Mouse (Mus musculus) intestine, postnatal 0 days (tissue): Measurements from ENCODE around the gene Cd209e. TPM values are rescaled to one million over a fixed set of nuclear protein-coding genes. Genes with fewer than 3 reads are reported as not detected.
"Not testable (repeated sequence)": the region's sequence is repeated elsewhere in the genome, so short reads cannot be mapped to it uniquely, and the experiment has no call there.

Source experiments
- ATAC-seq: fragments of 200-750 bp; cut with Nextera tagmentation; 2 replicates; pipeline ENCODE4 v1.8.0; 2017; ENCODE audit warnings: mild to moderate bottlenecking, moderate TSS enrichment, moderate library complexity
- H3K27ac ChIP-seq: fragments of 300-500 bp; sonication (generic); 2 replicates; pipeline ENCODE4 v1.5.1; 2014; ENCODE audit warnings: mild to moderate bottlenecking, low read depth, low read length, moderate library complexity
- H3K27me3 ChIP-seq: fragments of 300-500 bp; sonication (generic); replicated peaks from 2 replicates; pipeline ENCODE4 v1.6.1; 2014; ENCODE audit warnings: low read length, mixed read lengths; ENCODE audit not compliant: control insufficient read depth, insufficient read depth
- H3K36me3 ChIP-seq: fragments of 300-500 bp; sonication (generic); 2 replicates; pipeline ENCODE4 v1.6.1; 2014; ENCODE audit warnings: mild to moderate bottlenecking, moderate library complexity; ENCODE audit not compliant: control insufficient read depth, insufficient read depth
- H3K4me1 ChIP-seq: fragments of 300-500 bp; sonication (generic); replicated peaks from 2 replicates; pipeline ENCODE4 v1.6.1; 2014; ENCODE audit warnings: antibody characterized with exemption, low read length, mixed read lengths; ENCODE audit not compliant: control insufficient read depth, insufficient read depth
- H3K4me2 ChIP-seq: fragments of 300-500 bp; sonication (generic); replicated peaks from 2 replicates; pipeline ENCODE4 v1.6.1; 2014; ENCODE audit warnings: low read depth, mild to moderate bottlenecking, moderate library complexity
- H3K4me3 ChIP-seq: fragments of 300-500 bp; sonication (generic); 2 replicates; pipeline ENCODE4 v1.5.1; 2014; ENCODE audit warnings: low read depth, low read length
- H3K9ac ChIP-seq: fragments of 300-500 bp; sonication (generic); 2 replicates; pipeline ENCODE4 v1.6.1; 2014; ENCODE audit warnings: mild to moderate bottlenecking, low read depth, low read length
- H3K9me3 ChIP-seq: fragments of 300-500 bp; sonication (generic); 2 replicates; pipeline ENCODE4 v1.6.1; 2016; ENCODE audit warnings: mixed run types; ENCODE audit not compliant: control insufficient read depth
- CTCF ChIP-seq: sonication (generic); IDR thresholded peaks from 2 replicates; pipeline ENCODE4 v1.5.1; 2016; ENCODE audit warnings: low read depth, mild to moderate bottlenecking, control low read depth, antibody characterized with exemption, moderate library complexity
- WGBS: fragments of 180-500 bp; shearing (Covaris S2); extraction: QIAGEN DNeasy Blood & Tissue Kit; methylation state at CpG from one replicate; pipeline ENCODE4 v1.1.7; 2014; 5-methylcytosine and 5-hydroxymethylcytosine counted together
- polyA plus RNA-seq: library from polyadenylated mRNA; unstranded; fragments of >200 nt; fragmentation: Nextera tagmentation; extraction: Ambion mirVana; gene quantifications from 2 replicates; pipeline ENCODE4 v1.2.1, GENCODE M21; 2015

Cd209e gene
- not detected in 2 replicates for polyA plus RNA-seq

DNA sequence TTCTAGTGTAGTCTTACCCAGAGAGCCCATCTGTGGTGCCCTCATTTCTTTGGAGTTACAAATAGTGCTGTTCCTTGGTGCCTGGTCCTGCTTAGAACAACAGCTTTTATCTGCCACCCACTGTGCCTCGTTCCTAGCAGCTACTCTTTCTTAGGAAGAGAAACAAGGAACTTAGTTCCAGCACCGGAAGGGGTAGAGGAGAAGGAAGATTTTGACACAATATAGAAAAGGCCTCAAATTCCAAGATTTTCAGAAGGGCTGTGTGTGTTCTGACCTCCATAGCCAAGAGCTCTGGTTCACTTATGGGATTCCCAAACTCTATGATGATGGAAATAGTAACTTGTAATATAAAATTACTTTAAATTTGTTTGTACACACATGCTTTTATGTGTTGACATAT lies at the start of gene Cd209e:
TSS of gene Cd209e (minus strand) at position 101 of the 400 bp plus-strand sequence.
- H3K27ac ChIP-seq: no peak within 1 kb of the TSS
- H3K9ac ChIP-seq: no peak within 1 kb of the TSS
- no peak within 1 kb of the TSS for H3K4me2 ChIP-seq
- no peak for TF ChIP-seq CTCF
- H3K36me3 ChIP-seq: no peaks in the 10 kb centered on the region
- no peak for ATAC-seq
- no peak within 1 kb of the TSS for H3K4me3 ChIP-seq
- no peaks in the 10 kb centered on the region for H3K9me3 ChIP-seq
- WGBS: 61% methylated on average over 2 of the region's 2 CpGs
- H3K4me1 ChIP-seq: no peaks in the 10 kb centered on the region
- H3K27me3 ChIP-seq: no peaks in the 10 kb centered on the region

DNA sequence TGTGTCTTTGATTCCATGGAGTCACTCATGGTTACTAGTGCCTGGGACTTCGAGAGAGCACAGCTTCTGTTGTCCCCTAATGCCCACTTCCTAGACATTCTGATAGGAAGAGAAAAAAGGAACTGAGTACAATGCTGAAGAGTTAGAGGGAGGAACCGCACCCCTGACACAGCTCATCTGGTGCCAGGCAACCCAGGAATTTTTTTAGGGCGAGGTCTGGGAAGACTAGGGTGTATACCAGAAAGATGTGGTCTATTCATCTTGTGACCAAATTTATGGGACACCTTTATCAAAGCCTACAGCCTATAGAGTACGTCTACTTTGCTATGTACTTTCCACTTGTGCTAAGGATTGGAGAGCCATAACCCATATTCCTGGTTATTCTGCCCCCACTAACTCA lies 24.3 kb upstream of the Cd209e start, which contains the start of gene Cd209d:
TSS of gene Cd209d (minus strand) at position 101 of the 400 bp plus-strand sequence.
- H3K27me3 ChIP-seq: no peaks in the 10 kb centered on the region
- no peak within 1 kb of the TSS for H3K4me3 ChIP-seq
- ATAC-seq: no peak
- H3K9me3 ChIP-seq: no peaks in the 10 kb centered on the region
- TF ChIP-seq CTCF: no peak
- no peaks in the 10 kb centered on the region for H3K4me1 ChIP-seq
- 66% methylated on average over 4 of the region's 4 CpGs for WGBS
- H3K4me2 ChIP-seq: no peak within 1 kb of the TSS
- H3K9ac ChIP-seq: no peak within 1 kb of the TSS
- no peak within 1 kb of the TSS for H3K27ac ChIP-seq
- H3K36me3 ChIP-seq: no peaks in the 10 kb centered on the region

GRCm38 (mm10) chr8:3876121-3876520 lies 22.0 kb upstream of the Cd209e start:
- H3K4me3 ChIP-seq: no peak overlapping the region
- 72% methylated on average over 2 of the region's 2 CpGs for WGBS
- ATAC-seq: no peak

GRCm38 (mm10) chr8:3862736-3863135 lies 8.6 kb upstream of the Cd209e start:
- not testable (repeated sequence) for H3K4me2 ChIP-seq, ATAC-seq, H3K27me3 ChIP-seq, H3K9ac ChIP-seq, H3K27ac ChIP-seq, H3K9me3 ChIP-seq, H3K36me3 ChIP-seq, H3K4me1 ChIP-seq, H3K4me3 ChIP-seq

More at GRCm38 (mm10) chr8:3876121-3876520, 22.0 kb upstream of the Cd209e start:
- TF ChIP-seq CTCF: no peak
- Histone ChIP-seq H3K4me2 (no peak overlapping the region), H3K4me1 (no peaks in the 10 kb centered on the region), H3K27ac (no peak overlapping the region), H3K9ac (no peak overlapping the region), H3K9me3 (no peaks in the 10 kb centered on the region), H3K27me3 (no peaks in the 10 kb centered on the region), H3K36me3 (no peaks in the 10 kb centered on the region)

- H3K4me1 ChIP-seq: no peaks in the 10 kb centered on the region
- ATAC-seq: no peak
- H3K27ac ChIP-seq: no peak overlapping the region
- no peak overlapping the region for H3K4me3 ChIP-seq
- H3K9me3 ChIP-seq: no peaks in the 10 kb centered on the region
- H3K27me3 ChIP-seq: no peaks in the 10 kb centered on the region
- H3K9ac ChIP-seq: no peak overlapping the region
- no peaks in the 10 kb centered on the region for H3K36me3 ChIP-seq
- WGBS: 89% methylated on average over 14 of the region's 14 CpGs
- TF ChIP-seq CTCF: no peak
- no peak overlapping the region for H3K4me2 ChIP-seq
Observed at GRCm38 (mm10) chr8:3803091-3803490, 51.0 kb downstream of the Cd209e start.

Other genes starting within 250 kb of the Cd209e start
- 16.8 and 17.5 TPM in 2 replicates for gene Xab2, start 233.0 kb downstream of the Cd209e start, polyA plus RNA-seq
- 152 TPM in 2 replicates for gene Pet100, start 232.8 kb downstream of the Cd209e start, polyA plus RNA-seq
- gene Pcp2, start 228.8 kb downstream of the Cd209e start, polyA plus RNA-seq: not detected in 2 replicates
- gene Stxbp2, start 223.4 kb downstream of the Cd209e start, polyA plus RNA-seq: 163 and 185 TPM in 2 replicates
- gene Retn, start 198.5 kb downstream of the Cd209e start, polyA plus RNA-seq: not detected in 2 replicates
- gene Mcemp1, start 188.6 kb downstream of the Cd209e start, polyA plus RNA-seq: 0.09 and 0.22 TPM in 2 replicates
- 1.5 and 2.8 TPM in 2 replicates for gene Fcor, start 181.9 kb downstream of the Cd209e start, polyA plus RNA-seq
- 22.8 and 23.9 TPM in 2 replicates for gene Trappc5, start 178.0 kb downstream of the Cd209e start, polyA plus RNA-seq
- not detected in 2 replicates for gene Fcer2a, start 160.1 kb downstream of the Cd209e start, polyA plus RNA-seq
- gene Clec4g, start 133.7 kb downstream of the Cd209e start, polyA plus RNA-seq: not detected in 2 replicates
- gene Cd209a, start 105.3 kb downstream of the Cd209e start, polyA plus RNA-seq: 0.22 and 0.27 TPM in 2 replicates
- gene Cd209d, start 24.2 kb upstream of the Cd209e start, polyA plus RNA-seq: not detected in 2 replicates
- 0.13 and 0.30 TPM in 2 replicates for gene Cd209b, start 72.5 kb upstream of the Cd209e start, polyA plus RNA-seq
- 0.13 TPM in 1 of 2 replicates, not detected in the other for gene Cd209c, start 100.4 kb upstream of the Cd209e start, polyA plus RNA-seq